ENCODE assay signal across 8 mouse cellular contexts in genomic region chr1:106511593-106511992, GRCm38 (mm10).
A peak's percentile ranks its signal among the peaks of the same experiment; 100 is the strongest.
DNase-seq lines count a peak whose midpoint lies in the region; ATAC-seq and TF ChIP-seq lines count a peak whose summit lies in the region.

No protein-coding gene starts in this region.

- in situ Hi-C loops in Patski (cut with MboI; ENCODE audit: low pct_unique_long_range_greater_than_20kb) = no loop called here

- intact Hi-C loops in left cerebral cortex, adult 2 months (cut with DNase I) = loop anchor here (1.0 kb wide), 1 partner anchor 206 kb away; no protein-coding TSS in a partner anchor

- peak; percentile 94 for ATAC-seq in Patski

- CTCF ChIA-PET in Patski (lab: Charles Lee) = interaction anchor here (0.6 to 4.5 kb wide), 23 partner anchors 9 to 303 kb away, joined by 3 to 31 read pairs (median 4); partner anchors contain the start of gene Bcl2

- H3K27ac ChIP-seq in left cerebral cortex, adult 2 months = no peak overlapping the region

- POLR2A ChIA-PET in Patski (lab: Charles Lee) = no interaction called here

- no peak overlapping the region for H3K4me3 ChIP-seq in left cerebral cortex, adult 2 months

- DNase-seq in Patski (ENCODE audit: low read depth, low spot score) = peak; percentile 30
- peak; percentile 55 for DNase-seq in cerebellum, adult 9-10 months
- DNase-seq in frontal cortex, postnatal 25 days (ENCODE audit: low spot score in 2 of 2) = peak; percentile 13 to 47
- peak; percentile 86 for DNase-seq in induced T-regulatory cell, adult 2 months (ENCODE audit: low read depth)
- DNase-seq in left cerebral cortex, adult 2 months (ENCODE audit: extremely low spot score in 1 of 2, low spot score in 2 of 2) = peak; percentile 54 to 55
- peak; percentile 73 for DNase-seq in mesoderm, embryonic 11.5 days (ENCODE audit: low read depth, low spot score)
- DNase-seq in right cerebral cortex, postnatal 25 days = peak; percentile 55
- peak; percentile 20 for DNase-seq in yolk sac, embryonic 10.5 days (ENCODE audit: low spot score)

- TF ChIP-seq CTCF in Patski (IDR thresholded peaks at IDR 0.05) = peak; percentile 94
- peak; percentile 78 for TF ChIP-seq CTCF in left cerebral cortex, adult 2 months (IDR thresholded peaks at IDR 0.05)

- H3K27me3 ChIP-seq in Patski = no peaks in the 10 kb centered on the region

Comparison
In these comparisons a context has a peak if more than half of its experiments do, and no peak if none do; other contexts are left out.
1. DNase-seq: peak in every context shown above with its lines; median percentile 86 in induced T-regulatory cell, adult 2 months; 73 in mesoderm, embryonic 11.5 days; 55 in cerebellum, adult 9-10 months; 55 in right cerebral cortex, postnatal 25 days; 54 in left cerebral cortex, adult 2 months; 30 in Patski; 30 in frontal cortex, postnatal 25 days; 20 in yolk sac, embryonic 10.5 days.